Mouse (Mus musculus): ENCODE data around the gene Lcp2.
A peak's percentile ranks its signal among the peaks of the same experiment; 100 is the strongest.

Lcp2 gene

GRCm38 (mm10) chr11:34048375-34049124 is 1.8 kb downstream of the Lcp2 start:
- no peak for DNase-seq

- DNase-seq: no peak
Observed at GRCm38 (mm10) chr11:34049125-34049379, 2.3 kb downstream of the Lcp2 start.

GRCm38 (mm10) chr11:34050063-34050462 is 3.3 kb downstream of the Lcp2 start:
- DNase-seq: no peak

GRCm38 (mm10) chr11:34050643-34051042 is 3.9 kb downstream of the Lcp2 start:
- no peak for DNase-seq

- DNase-seq: no peak
Observed at GRCm38 (mm10) chr11:34053031-34053818, 6.5 kb downstream of the Lcp2 start.

- no peak for DNase-seq
Observed at GRCm38 (mm10) chr11:34054031-34054727, 7.5 kb downstream of the Lcp2 start.

GRCm38 (mm10) chr11:34056715-34057114 is 10.0 kb downstream of the Lcp2 start:
- DNase-seq: no peak

- DNase-seq: no peak
Observed at GRCm38 (mm10) chr11:34058332-34058731, 11.6 kb downstream of the Lcp2 start.

GRCm38 (mm10) chr11:34058960-34059359 is 12.2 kb downstream of the Lcp2 start:
- DNase-seq: no peak

GRCm38 (mm10) chr11:34061740-34062139 is 15.0 kb downstream of the Lcp2 start:
- DNase-seq: no peak

GRCm38 (mm10) chr11:34063257-34063656 is 16.5 kb downstream of the Lcp2 start:
- DNase-seq: no peak

- DNase-seq: peak in 1 of 2 experiments; percentile 6
Observed at GRCm38 (mm10) chr11:34063702-34064485, 17.2 kb downstream of the Lcp2 start.

- no peak for DNase-seq
Observed at GRCm38 (mm10) chr11:34070596-34070995, 23.9 kb downstream of the Lcp2 start.

GRCm38 (mm10) chr11:34072309-34072708 is 25.6 kb downstream of the Lcp2 start:
- no peak for DNase-seq

- peak; percentile 30 to 82 for DNase-seq
Observed at GRCm38 (mm10) chr11:34073776-34074175, 27.1 kb downstream of the Lcp2 start.

GRCm38 (mm10) chr11:34077870-34078269 is 31.1 kb downstream of the Lcp2 start:
- no peak for DNase-seq

- no peak for DNase-seq
Observed at GRCm38 (mm10) chr11:34078581-34078980, 31.9 kb downstream of the Lcp2 start.

- DNase-seq: no peak
Observed at GRCm38 (mm10) chr11:34079542-34080464, 33.1 kb downstream of the Lcp2 start.

- DNase-seq: no peak
Observed at GRCm38 (mm10) chr11:34083795-34084194, 37.1 kb downstream of the Lcp2 start.

- no peak for DNase-seq
Observed at GRCm38 (mm10) chr11:34084639-34085038, 37.9 kb downstream of the Lcp2 start.

- DNase-seq: no peak
Observed at GRCm38 (mm10) chr11:34086164-34086751, 39.5 kb downstream of the Lcp2 start.
